Mouse (Mus musculus) midbrain, postnatal 0 days (tissue): ENCODE measurements around the gene Tomm40l. TPM values are rescaled to one million over a fixed set of nuclear protein-coding genes. Genes with fewer than 3 reads are reported as not detected.

Source experiments
- ATAC-seq: fragments of 200-750 bp; cut with Nextera tagmentation; 2 replicates; pipeline ENCODE4 v1.8.0; 2017; ENCODE audit warnings: moderate number of reproducible peaks, mild to moderate bottlenecking, moderate TSS enrichment, moderate library complexity; ENCODE audit not compliant: low FRiP score
- DNase-seq: peaks from one replicate; pipeline ENCODE4 v3.0.0-alpha.2; 2015; ENCODE audit warnings: low spot score
- H3K27ac ChIP-seq: fragments of 300-500 bp; sonication (generic); 2 replicates; pipeline ENCODE4 v1.5.1; 2014; ENCODE audit warnings: low read depth, mild to moderate bottlenecking, low read length, mixed read lengths
- H3K27me3 ChIP-seq: fragments of 300-500 bp; sonication (generic); 2 replicates; pipeline ENCODE4 v1.6.1; 2014; ENCODE audit warnings: low read length, control low read depth, mixed read lengths; ENCODE audit not compliant: insufficient read depth
- H3K36me3 ChIP-seq: fragments of 300-500 bp; sonication (generic); 2 replicates; pipeline ENCODE4 v1.6.1; 2014; ENCODE audit warnings: low read length, control low read depth, mixed read lengths; ENCODE audit not compliant: insufficient read depth
- H3K4me1 ChIP-seq: fragments of 300-500 bp; sonication (generic); 2 replicates; pipeline ENCODE4 v1.6.1; 2014; ENCODE audit warnings: mild to moderate bottlenecking, control low read depth, antibody characterized with exemption, low read length, mixed read lengths; ENCODE audit not compliant: insufficient read depth
- H3K4me2 ChIP-seq: fragments of 300-500 bp; sonication (generic); 2 replicates; pipeline ENCODE4 v1.6.1; 2014; ENCODE audit warnings: low read depth, mild to moderate bottlenecking, low read length, mixed read lengths; ENCODE audit not compliant: poor library complexity, severe bottlenecking
- H3K4me3 ChIP-seq: fragments of 300-500 bp; sonication (generic); 2 replicates; pipeline ENCODE4 v1.5.1; 2014; ENCODE audit warnings: low read depth, mild to moderate bottlenecking, low read length, moderate library complexity
- H3K9ac ChIP-seq: fragments of 300-500 bp; sonication (generic); replicated peaks from 2 replicates; pipeline ENCODE4 v1.6.1; 2014; ENCODE audit warnings: mild to moderate bottlenecking, low read length, moderate library complexity, mixed read lengths; ENCODE audit not compliant: poor library complexity, severe bottlenecking
- H3K9me3 ChIP-seq: fragments of 300-500 bp; sonication (generic); 2 replicates; pipeline ENCODE4 v1.6.1; 2016; ENCODE audit warnings: low read length, control low read depth
- CTCF ChIP-seq: IDR thresholded peaks from 2 replicates; pipeline ENCODE4 v1.5.1; 2016; ENCODE audit warnings: antibody characterized with exemption, mild to moderate bottlenecking
- WGBS: fragments of 180-500 bp; shearing (Covaris S2); extraction: QIAGEN DNeasy Blood & Tissue Kit; methylation state at CpG from one replicate; pipeline ENCODE4 v1.1.7; 2014; 5-methylcytosine and 5-hydroxymethylcytosine counted together
- polyA plus RNA-seq: library from polyadenylated mRNA; unstranded; fragments of >200 nt; fragmentation: Nextera tagmentation; extraction: Ambion mirVana; gene quantifications from 2 replicates; pipeline ENCODE4 v1.2.1, GENCODE M21; 2015
- total RNA-seq: library from RNA; depleted of rRNA; stranded (reverse); fragments of >200 nt; gene quantifications from 2 replicates; pipeline ENCODE4 v1.2.3, GENCODE M21; 2014

Gene Tomm40l
- total and polyA plus RNA-seq, 2 experiments from 2014 or later, result 33.9 to 49.8 TPM

GRCm38 (mm10) chr1:171269848-171270572, 47.7 kb upstream of the Tomm40l start, which contains the start of gene B4galt3:
Gene B4galt3, plus strand, starts transcription at chr1:171270328.
- peaks cover 9% of the 10 kb centered on the region; the same call in 1 of the 2 replicates for H3K4me1 ChIP-seq
- peak; percentile 92 for DNase-seq
- peak; percentile 22 for TF ChIP-seq CTCF
- WGBS, result 4% methylated on average over 35 of the region's 36 CpGs
- peak within 1 kb of the TSS; percentile 82 for H3K9ac ChIP-seq
- H3K27me3 ChIP-seq, result no peaks in the 10 kb centered on the region
- peak within 1 kb of the TSS; percentile 87 for H3K4me3 ChIP-seq
- peak; percentile 92 for ATAC-seq
- peak within 1 kb of the TSS; percentile 55 for H3K27ac ChIP-seq
- H3K4me2 ChIP-seq, result peak within 1 kb of the TSS; percentile 89
- H3K9me3 ChIP-seq, result no peaks in the 10 kb centered on the region
- peaks cover 14% of the 10 kb centered on the region; the same call in 1 of the 2 replicates for H3K36me3 ChIP-seq

- no peaks in the 10 kb centered on the region for H3K36me3 ChIP-seq
- DNase-seq (no peak), ATAC-seq (no peak)
- no peak for TF ChIP-seq CTCF
- peaks cover 13% of the 10 kb centered on the region; the same call in 1 of the 2 replicates for H3K4me1 ChIP-seq
- H3K9ac ChIP-seq, result no peak overlapping the region
- 57% methylated on average over 1 of the region's 1 CpGs for WGBS
- no peaks in the 10 kb centered on the region for H3K9me3 ChIP-seq
- H3K27ac ChIP-seq, result no peak overlapping the region
- H3K4me3 ChIP-seq, result no peak overlapping the region
- no peak overlapping the region for H3K4me2 ChIP-seq
- H3K27me3 ChIP-seq, result no peaks in the 10 kb centered on the region
Observed at GRCm38 (mm10) chr1:171268341-171268740, 46.0 kb upstream of the Tomm40l start.

GRCm38 (mm10) chr1:171265971-171266744, 43.8 kb upstream of the Tomm40l start:
- no peak overlapping the region for H3K27ac ChIP-seq
- H3K36me3 ChIP-seq, result no peaks in the 10 kb centered on the region
- no peak overlapping the region for H3K9ac ChIP-seq
- ATAC-seq (no peak), DNase-seq (no peak)
- no peaks in the 10 kb centered on the region for H3K27me3 ChIP-seq
- 79% methylated on average over 4 of the region's 4 CpGs for WGBS
- H3K4me1 ChIP-seq, result peaks cover 9% of the 10 kb centered on the region; the same call in 1 of the 2 replicates
- no peaks in the 10 kb centered on the region for H3K9me3 ChIP-seq
- TF ChIP-seq CTCF, result no peak
- no peak overlapping the region for H3K4me3 ChIP-seq
- H3K4me2 ChIP-seq, result no peak overlapping the region

- Histone ChIP-seq H3K36me3 (no peaks in the 10 kb centered on the region), H3K9ac (no peak overlapping the region), H3K27ac (peak overlapping the region; percentile 59), H3K27me3 (no peaks in the 10 kb centered on the region), H3K4me1 (peaks cover 5% of the 10 kb centered on the region; the same call in 1 of the 2 replicates), H3K9me3 (no peaks in the 10 kb centered on the region), H3K4me3 (no peak overlapping the region), H3K4me2 (peak overlapping the region; percentile 32; the same call in 1 of the 2 replicates)
- DNase-seq (no peak), ATAC-seq (no peak)
- peak; percentile 40 for TF ChIP-seq CTCF
- 84% methylated on average over 3 of the region's 3 CpGs for WGBS
Observed at GRCm38 (mm10) chr1:171263666-171264461, 41.5 kb upstream of the Tomm40l start.

- DNase-seq (peak; percentile 93), ATAC-seq (peak; percentile 95)
- Histone ChIP-seq H3K4me2 (peak overlapping the region; percentile 32), H3K9ac (no peak overlapping the region), H3K27me3 (no peaks in the 10 kb centered on the region), H3K4me1 (peaks cover 5% of the 10 kb centered on the region; the same call in 1 of the 2 replicates), H3K9me3 (no peaks in the 10 kb centered on the region), H3K27ac (peak overlapping the region; percentile 59), H3K4me3 (no peak overlapping the region), H3K36me3 (no peaks in the 10 kb centered on the region)
- WGBS, result 0% methylated on average over 2 of the region's 2 CpGs
- no peak for TF ChIP-seq CTCF
Observed at GRCm38 (mm10) chr1:171263185-171263611, 40.9 kb upstream of the Tomm40l start.
